Mouse (Mus musculus) MEL (cell line): Measurements from ENCODE around the gene Dnaic2. TPM values are rescaled to one million over a fixed set of nuclear protein-coding genes. Genes with fewer than 3 reads are reported as not detected.

ENCODE experiments used
- DNase-seq: peaks from one replicate; pipeline ENCODE4 v3.0.0; 2011; ENCODE audit warnings: low read depth, low spot score
- H3K27ac ChIP-seq: 2 replicates; pipeline ENCODE4 v1.5.1; 2012; ENCODE audit warnings: low read depth, mild to moderate bottlenecking, control low read depth, low read length, moderate library complexity; ENCODE audit not compliant: control insufficient read depth
- H3K27me3 ChIP-seq, 2 experiments: fragments of 150-350 bp in 1 of 2; sonication (generic) in 1 of 2; 2 replicates each; pipeline ENCODE4 v1.6.1; 2012; ENCODE audit warnings: low read length in 2 of 2, mild to moderate bottlenecking in 2 of 2, improper control_type of control experiment in 1 of 2, moderate library complexity in 1 of 2; ENCODE audit not compliant: insufficient read depth in 2 of 2, control insufficient read depth in 1 of 2
- H3K36me3 ChIP-seq, 2 experiments: 2 replicates each; pipeline ENCODE4 v1.6.1; 2012 to 2014; ENCODE audit warnings: low read length in 2 of 2, improper control_type of control experiment in 1 of 2, inconsistent platforms in 1 of 2, mild to moderate bottlenecking in 1 of 2; ENCODE audit not compliant: insufficient read depth in 2 of 2, control insufficient read depth in 1 of 2
- H3K4me1 ChIP-seq, 2 experiments: fragments of 150-350 bp in 1 of 2; sonication (generic) in 1 of 2; 2 replicates each; pipeline ENCODE4 v1.6.1; 2012; ENCODE audit warnings: low read length in 2 of 2, improper control_type of control experiment in 1 of 2, mild to moderate bottlenecking in 1 of 2; ENCODE audit not compliant: insufficient read depth in 2 of 2, control insufficient read depth in 1 of 2
- H3K4me3 ChIP-seq, 2 experiments: fragments of 150-350 bp in 1 of 2; sonication (generic) in 1 of 2; 2 replicates each; pipeline ENCODE4 v1.5.1; 2012; ENCODE audit warnings: low read depth in 2 of 2, low read length in 2 of 2, mild to moderate bottlenecking in 2 of 2, moderate library complexity in 2 of 2, control low read depth in 1 of 2, improper control_type of control experiment in 1 of 2; ENCODE audit not compliant: control insufficient read depth in 1 of 2, insufficient read depth in 1 of 2
- H3K79me2 ChIP-seq: 2 replicates; pipeline ENCODE4 v1.6.1; 2012; ENCODE audit warnings: mild to moderate bottlenecking, low read length, moderate library complexity; ENCODE audit not compliant: control insufficient read depth, poor library complexity, insufficient read depth
- H3K9ac ChIP-seq: 2 replicates; pipeline ENCODE4 v1.6.1; 2012; ENCODE audit warnings: low read depth, mild to moderate bottlenecking, control low read depth, low read length, moderate library complexity; ENCODE audit not compliant: control insufficient read depth, poor library complexity, severe bottlenecking
- H3K9me3 ChIP-seq: fragments of 150-350 bp; sonication (generic); replicated peaks from 2 replicates; pipeline ENCODE4 v1.6.1; 2012; ENCODE audit warnings: mild to moderate bottlenecking, low read length, improper control_type of control experiment, moderate library complexity; ENCODE audit not compliant: insufficient read depth
- ETS1 ChIP-seq: IDR thresholded peaks from 2 replicates; pipeline ENCODE4 v1.6.1; 2012; ENCODE audit warnings: low read depth, mild to moderate bottlenecking, inconsistent platforms, low read length, improper control_type of control experiment, moderate library complexity
- GABPA ChIP-seq: IDR thresholded peaks from 2 replicates; pipeline ENCODE4 v1.6.1; 2012; ENCODE audit warnings: low read depth, mild to moderate bottlenecking, inconsistent platforms, low read length, improper control_type of control experiment, moderate library complexity
- HCFC1 ChIP-seq: IDR thresholded peaks from 2 replicates; pipeline ENCODE4 v1.6.1; 2012; ENCODE audit warnings: low read depth, mild to moderate bottlenecking, inconsistent platforms, low read length, improper control_type of control experiment, moderate library complexity
- MEF2A ChIP-seq: IDR thresholded peaks from 2 replicates; pipeline ENCODE4 v1.6.1; 2014; ENCODE audit warnings: low read depth, mild to moderate bottlenecking, inconsistent platforms, low read length, improper control_type of control experiment; ENCODE audit not compliant: poor library complexity, insufficient replicate concordance, severe bottlenecking; ENCODE audit errors: extremely low read depth
- MXI1 ChIP-seq: IDR thresholded peaks from 2 replicates; pipeline ENCODE4 v1.6.1; 2011; ENCODE audit warnings: mild to moderate bottlenecking, low read depth, low read length, improper control_type of control experiment
- MYC ChIP-seq: IDR thresholded peaks from 2 replicates; pipeline ENCODE4 v1.6.1; 2011; ENCODE audit warnings: low read depth, mild to moderate bottlenecking, low read length, improper control_type of control experiment, moderate library complexity
- NELFE ChIP-seq: IDR thresholded peaks from 2 replicates; pipeline ENCODE4 v1.6.1; 2011; ENCODE audit warnings: low read depth, low read length, improper control_type of control experiment
- NRF1 ChIP-seq: IDR thresholded peaks from 2 replicates; pipeline ENCODE4 v1.6.1; 2014; ENCODE audit warnings: low read depth, mild to moderate bottlenecking, inconsistent platforms, low read length, improper control_type of control experiment, moderate library complexity; ENCODE audit not compliant: poor library complexity, insufficient read depth, severe bottlenecking
- RAD21 ChIP-seq: IDR thresholded peaks from 2 replicates; pipeline ENCODE4 v1.6.1; 2011; ENCODE audit warnings: mild to moderate bottlenecking, low read depth, low read length, improper control_type of control experiment
- TBP ChIP-seq: IDR thresholded peaks from 2 replicates; pipeline ENCODE4 v1.8.0; 2011; ENCODE audit warnings: low read depth, low read length, improper control_type of control experiment
- USF1 ChIP-seq: IDR thresholded peaks from 2 replicates; pipeline ENCODE4 v1.6.1; 2014; ENCODE audit warnings: low read depth, mild to moderate bottlenecking, inconsistent platforms, low read length, improper control_type of control experiment, moderate library complexity
- USF2 ChIP-seq, 2 experiments: IDR thresholded peaks; 2 replicates each; pipeline ENCODE4 v1.6.1; 2011 to 2012; ENCODE audit warnings: improper control_type of control experiment in 2 of 2, low read length in 2 of 2, borderline replicate concordance in 1 of 2, inconsistent platforms in 1 of 2, low read depth in 1 of 2, mild to moderate bottlenecking in 1 of 2; ENCODE audit not compliant: insufficient read depth in 1 of 2
- ZKSCAN1 ChIP-seq: IDR thresholded peaks from 2 replicates; pipeline ENCODE4 v1.6.1; 2012; ENCODE audit warnings: low read depth, mild to moderate bottlenecking, inconsistent platforms, low read length, improper control_type of control experiment, moderate library complexity
- ZMIZ1 ChIP-seq: IDR thresholded peaks from 2 replicates; pipeline ENCODE4 v1.6.1; 2012; ENCODE audit warnings: low read depth, mild to moderate bottlenecking, inconsistent platforms, low read length, improper control_type of control experiment, moderate library complexity
- ZNF384 ChIP-seq: IDR thresholded peaks from 2 replicates; pipeline ENCODE4 v1.6.1; 2012; ENCODE audit warnings: low read depth, mild to moderate bottlenecking, inconsistent platforms, low read length, improper control_type of control experiment
- polyA plus RNA-seq, 2 experiments: library from polyadenylated mRNA; stranded (reverse) in 1 of 2; unstranded in 1 of 2; fragments of >175 nt in 1 of 2; fragments of >200 nt in 1 of 2; gene quantifications; 2 replicates each; pipeline versions ENCODE4 v1.2.1 to v1.2.4; 2012; ENCODE audit warnings: low replicate concordance in 2 of 2, low read depth in 1 of 2; ENCODE audit not compliant: insufficient read length in 2 of 2, insufficient read depth in 1 of 2, missing spikeins in 1 of 2
- total RNA-seq: library from RNA; depleted of rRNA; stranded (reverse); fragments of 300-350 nt; gene quantifications from 2 replicates; pipeline ENCODE4 v1.2.3, GENCODE M21; 2012

The Dnaic2 gene
- total and polyA plus RNA-seq, 3 experiments, result not detected

- no peak overlapping the region for H3K4me3 ChIP-seq
- peak; percentile 62 for DNase-seq
- H3K9me3 ChIP-seq, result no peaks in the 10 kb centered on the region
- H3K27me3 ChIP-seq, result no peaks in the 10 kb centered on the region
- peaks cover 4 to 18% of the 10 kb centered on the region in 2 experiments for H3K4me1 ChIP-seq
- no peak overlapping the region for H3K9ac ChIP-seq
- H3K27ac ChIP-seq, result no peak overlapping the region
- peaks cover 0 to 5% of the 10 kb centered on the region in 2 experiments; a peak in 2 of 4 replicates for H3K36me3 ChIP-seq
- H3K79me2 ChIP-seq, result no peaks in the 10 kb centered on the region
- TF ChIP-seq ZMIZ1 (no peak), ZKSCAN1 (no peak), ZNF384 (no peak), ETS1 (no peak), NRF1 (no peak), USF1 (no peak), MYC (no peak), GABPA (no peak), HCFC1 (no peak), NELFE (no peak), USF2 (IDR thresholded peaks at IDR 0.05; ENCODE audit: borderline replicate concordance in 1 of 2, insufficient read depth in 1 of 2, low read depth in 1 of 2, low read length in 2 of 2) (no peak), RAD21 (no peak), TBP (no peak), MXI1 (no peak), MEF2A (no peak)
Measured at GRCm38 (mm10) chr11:114684627-114685373, 42.4 kb upstream of the Dnaic2 start.

DNA sequence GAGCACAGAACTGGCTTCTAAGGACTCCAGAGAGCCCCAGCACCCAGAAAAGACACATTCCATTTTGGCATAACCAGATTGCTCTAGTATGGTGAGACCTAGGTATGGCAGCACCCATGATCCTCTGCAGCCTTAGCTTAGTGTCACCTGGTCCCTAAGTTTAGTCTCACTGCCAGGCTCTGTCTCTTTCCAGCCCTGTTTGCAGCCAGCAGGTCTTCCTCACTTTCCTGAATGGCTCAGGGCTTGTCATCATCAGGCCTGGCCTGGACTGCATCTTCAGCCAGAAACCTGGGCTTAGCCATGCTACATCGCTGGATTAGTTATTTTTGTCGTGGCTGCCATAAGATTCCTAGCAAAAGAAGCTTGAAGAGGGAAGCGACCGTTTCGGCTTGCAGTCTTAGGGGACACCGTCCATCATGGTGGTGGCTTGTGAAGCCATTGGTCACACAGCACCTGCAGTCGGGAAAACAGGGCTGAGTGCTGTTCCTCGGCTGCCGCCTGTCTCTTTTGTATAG lies 41.6 kb upstream of the Dnaic2 start:
- TF ChIP-seq ZNF384, result no peak
- TF ChIP-seq HCFC1, result no peak
- Histone ChIP-seq H3K27me3 (no peaks in the 10 kb centered on the region), H3K4me3 (no peak overlapping the region), H3K79me2 (no peaks in the 10 kb centered on the region), H3K36me3 (peaks cover 0 to 5% of the 10 kb centered on the region in 2 experiments; a peak in 2 of 4 replicates), H3K9ac (no peak overlapping the region), H3K4me1 (peaks cover 4 to 18% of the 10 kb centered on the region in 2 experiments), H3K9me3 (no peaks in the 10 kb centered on the region), H3K27ac (no peak overlapping the region)
- DNase-seq, result no peak
